ENCODE assay signal across 22 mouse cellular contexts in genomic region chr15:78789721-78790323, GRCm38 (mm10). TPM values are rescaled to one million over a fixed set of nuclear protein-coding genes. Genes with fewer than 3 reads are reported as not detected.
DNase-seq lines count a peak whose midpoint lies in the region; ATAC-seq and TF ChIP-seq lines count a peak whose summit lies in the region.
"Had no signal": no experiment of that assay in that cellular context is flagged by ENCODE, and none has a peak within 500 bp of the region (broad histone marks: within the 10 kb centered on the region; RNA-seq: fewer than 3 reads in every experiment).

No protein-coding gene starts in this region.

- H3K27ac ChIP-seq in heart, embryonic 16.5 days (ENCODE audit: low read length): peak overlapping the region; percentile 17; the same call in 1 of the 2 replicates
- no peak overlapping the region for H3K27ac ChIP-seq in heart, embryonic 11.5 days (ENCODE audit: low read depth, low read length)
- peak overlapping the region; percentile 70 for H3K27ac ChIP-seq in kidney, adult 2 months (ENCODE audit: insufficient read depth, low read depth, low read length)
- H3K27ac ChIP-seq in kidney, embryonic 16.5 days (ENCODE audit: low read length): no peak overlapping the region
- H3K27ac ChIP-seq: embryonic facial prominence, embryonic 15.5 days; forebrain, embryonic 12.5 days; hindbrain, embryonic 12.5 days; liver, embryonic 14.5 days had no signal

- no peaks in the 10 kb centered on the region for H3K27me3 ChIP-seq in heart, embryonic 16.5 days (ENCODE audit: control insufficient read depth, insufficient read depth, low read length)
- no peaks in the 10 kb centered on the region for H3K27me3 ChIP-seq in heart, embryonic 11.5 days (ENCODE audit: control insufficient read depth, insufficient read depth, low read length)
- H3K27me3 ChIP-seq in kidney, adult 2 months (replicated peaks; ENCODE audit: control insufficient read depth, insufficient read depth, low read length): no peaks in the 10 kb centered on the region
- H3K27me3 ChIP-seq in kidney, embryonic 16.5 days (ENCODE audit: insufficient read depth, low read length): 0 out of 2 replicates have a peak, but pooled peaks cover 5% of the 10 kb centered on the region
- H3K27me3 ChIP-seq in megakaryocyte, embryonic 14.5 days (replicated peaks): peaks cover 71% of the 10 kb centered on the region
- H3K27me3 ChIP-seq: embryonic facial prominence, embryonic 15.5 days; forebrain, embryonic 12.5 days had no signal

- H3K9ac ChIP-seq in heart, embryonic 16.5 days (ENCODE audit: low read length): no peak overlapping the region
- H3K9ac ChIP-seq in heart, embryonic 11.5 days (ENCODE audit: low read depth, low read length): no peak overlapping the region
- H3K9ac ChIP-seq in kidney, embryonic 16.5 days (replicated peaks; ENCODE audit: low read length): no peak overlapping the region
- H3K9ac ChIP-seq: embryonic facial prominence, embryonic 15.5 days; forebrain, embryonic 12.5 days; forebrain, postnatal 0 days; hindbrain, embryonic 12.5 days; liver, embryonic 14.5 days had no signal

- H3K36me3 ChIP-seq in heart, embryonic 16.5 days (ENCODE audit: control insufficient read depth, insufficient read depth): no peaks in the 10 kb centered on the region
- no peaks in the 10 kb centered on the region; the same call in 1 of the 2 replicates for H3K36me3 ChIP-seq in heart, embryonic 11.5 days (ENCODE audit: control insufficient read depth, insufficient read depth, low read length)
- no peaks in the 10 kb centered on the region; the same call in 1 of the 2 replicates for H3K36me3 ChIP-seq in kidney, adult 2 months (ENCODE audit: control insufficient read depth, insufficient read depth, low read length)
- H3K36me3 ChIP-seq in kidney, embryonic 16.5 days (ENCODE audit: insufficient read depth, low read length): peaks cover 7% of the 10 kb centered on the region; the same call in 1 of the 2 replicates
- H3K36me3 ChIP-seq in megakaryocyte, embryonic 14.5 days (replicated peaks; ENCODE audit: low read length): no peaks in the 10 kb centered on the region
- H3K36me3 ChIP-seq: embryonic facial prominence, embryonic 10.5 days; embryonic facial prominence, embryonic 15.5 days; forebrain, embryonic 12.5 days; G1E; hindbrain, embryonic 12.5 days had no signal

- DNase-seq in heart, adult 11 months: peak; percentile 94
- DNase-seq in heart, postnatal 36 days: no peak
- DNase-seq in kidney, adult 2 months: peak; percentile 66
- DNase-seq: adrenal gland, adult 8-10 months; cerebellum, adult 8-10 months; cerebellum, postnatal 25 days; forebrain, postnatal 0 days; midbrain, embryonic 14.5 days; thymus, adult 2 months; thymus, postnatal 36 days had no signal

- no peak for ATAC-seq in heart, embryonic 16.5 days (replicated peaks; ENCODE audit: extremely low read depth, insufficient read depth, low FRiP score)
- no peak for ATAC-seq in heart, embryonic 11.5 days (replicated peaks; ENCODE audit: insufficient number of reproducible peaks, low FRiP score, low TSS enrichment)
- no peak for ATAC-seq in kidney, embryonic 16.5 days (ENCODE audit: low FRiP score, low TSS enrichment)
- no peak for ATAC-seq in megakaryocyte, adult 5-6 weeks (ENCODE audit: poor library complexity, severe bottlenecking)
- ATAC-seq: forebrain, postnatal 0 days had no signal

- no peak for TF ChIP-seq CTCF in kidney, adult 2 months (conservative IDR thresholded peaks at IDR 0.05; ENCODE audit: insufficient read depth, insufficient read length, low read depth, low read length)

- 80% methylated on average over 13 of the region's 13 CpGs for WGBS in heart, embryonic 16.5 days
- WGBS in heart, embryonic 11.5 days (ENCODE audit: insufficient replicate concordance): 79% methylated on average over 13 of the region's 13 CpGs
- WGBS in kidney, adult 2 months: 82% methylated on average over 13 of the region's 13 CpGs
- WGBS in kidney, embryonic 16.5 days: 80% methylated on average over 13 of the region's 13 CpGs

- no peak for TF ChIP-seq POLR2A in kidney, adult 2 months (IDR thresholded peaks at IDR 0.05; ENCODE audit: low read depth, low read length)

- H3K4me2 ChIP-seq in heart, embryonic 16.5 days (ENCODE audit: low read depth, low read length): no peak overlapping the region
- H3K4me2 ChIP-seq in heart, embryonic 11.5 days: no peak overlapping the region
- no peak overlapping the region for H3K4me2 ChIP-seq in kidney, embryonic 16.5 days (replicated peaks; ENCODE audit: low read depth, low read length)
- H3K4me2 ChIP-seq: embryonic facial prominence, embryonic 15.5 days; forebrain, embryonic 12.5 days; hindbrain, embryonic 12.5 days had no signal

- intact Hi-C loops in heart, postnatal 36 days (cut with DNase I): no loop called here

- no peak overlapping the region for H3K4me3 ChIP-seq in heart, embryonic 16.5 days (ENCODE audit: low read length)
- H3K4me3 ChIP-seq in heart, embryonic 11.5 days (ENCODE audit: low read depth, low read length): no peak overlapping the region
- no peak overlapping the region for H3K4me3 ChIP-seq in kidney, adult 2 months (ENCODE audit: insufficient read depth, low read depth, low read length)
- no peak overlapping the region for H3K4me3 ChIP-seq in kidney, embryonic 16.5 days (ENCODE audit: low read length)
- H3K4me3 ChIP-seq in megakaryocyte, embryonic 14.5 days (replicated peaks): peak overlapping the region; percentile 26
- H3K4me3 ChIP-seq: embryonic facial prominence, embryonic 10.5 days; embryonic facial prominence, embryonic 15.5 days; forebrain, embryonic 12.5 days; hindbrain, embryonic 12.5 days had no signal

- H3K9me3 ChIP-seq in heart, embryonic 16.5 days (replicated peaks; ENCODE audit: control insufficient read depth, low read length): no peaks in the 10 kb centered on the region
- no peaks in the 10 kb centered on the region for H3K9me3 ChIP-seq in heart, embryonic 11.5 days (replicated peaks; ENCODE audit: control insufficient read depth, low read length)
- no peaks in the 10 kb centered on the region for H3K9me3 ChIP-seq in kidney, embryonic 16.5 days (ENCODE audit: low read length)
- no peaks in the 10 kb centered on the region for H3K9me3 ChIP-seq in megakaryocyte, embryonic 14.5 days
- H3K9me3 ChIP-seq: embryonic facial prominence, embryonic 10.5 days; embryonic facial prominence, embryonic 15.5 days; forebrain, embryonic 12.5 days; G1E; hindbrain, embryonic 12.5 days had no signal

- peaks cover 17% of the 10 kb centered on the region for H3K4me1 ChIP-seq in heart, embryonic 16.5 days (ENCODE audit: control insufficient read depth, insufficient read depth, low read length)
- peaks cover 18% of the 10 kb centered on the region; the same call in 1 of the 2 replicates for H3K4me1 ChIP-seq in heart, embryonic 11.5 days (ENCODE audit: control insufficient read depth, insufficient read depth, low read length)
- H3K4me1 ChIP-seq in kidney, adult 2 months (ENCODE audit: control insufficient read depth, insufficient read depth, low read length): peaks cover 35% of the 10 kb centered on the region
- H3K4me1 ChIP-seq in kidney, embryonic 16.5 days (ENCODE audit: insufficient read depth, low read length): peaks cover 17% of the 10 kb centered on the region
- peaks cover 65% of the 10 kb centered on the region for H3K4me1 ChIP-seq in megakaryocyte, embryonic 14.5 days

RNA-seq across cellular contexts. Expression of gene Card10, which starts 13.0 kb away (rescaled TPM):
- 10 to 100 TPM; 15.4 to 19.0 TPM for total RNA-seq in heart, postnatal 36 days (2021)
- 6.3 and 7.4 TPM in 2 replicates for polyA plus RNA-seq in heart, embryonic 16.5 days (2015; fragmentation: Nextera tagmentation; extraction: Ambion mirVana)
- polyA plus RNA-seq in heart, embryonic 11.5 days (2014; fragmentation: Nextera tagmentation; extraction: Ambion mirVana): 3.7 and 4.2 TPM in 2 replicates
- polyA plus RNA-seq in kidney, adult 2 months (2012; rRNA removed): 80.4 and 93.7 TPM in 2 replicates
- 9.9 and 10.6 TPM in 2 replicates for polyA plus RNA-seq in kidney, embryonic 16.5 days (2015; fragmentation: Nextera tagmentation; extraction: Ambion mirVana)
- 1.5 and 2.1 TPM in 2 replicates for polyA plus RNA-seq in megakaryocyte, embryonic 14.5 days (2012; ENCODE audit: insufficient read depth, low replicate concordance)
- 2.3 and 2.7 TPM in 2 replicates for total RNA-seq in megakaryocyte, adult 5-6 weeks (2015)
- 0.92 and 1.1 TPM in 2 replicates for total RNA-seq in megakaryocyte, adult 5-6 weeks (2017)
- total RNA-seq: G1E; granulocyte monocyte progenitor cell, adult 5-6 weeks had no signal
- polyA plus RNA-seq: G1E had no signal

RNA-seq across cellular contexts. Expression of gene Mfng, which starts 16.5 kb away (rescaled TPM):
- 10 to 100 TPM; 11.2 to 11.8 TPM for total RNA-seq in heart, postnatal 36 days (2021)
- 19.6 and 19.8 TPM in 2 replicates for polyA plus RNA-seq in heart, embryonic 16.5 days (2015; fragmentation: Nextera tagmentation; extraction: Ambion mirVana)
- polyA plus RNA-seq in heart, embryonic 11.5 days (2014; fragmentation: Nextera tagmentation; extraction: Ambion mirVana): 3.0 and 3.7 TPM in 2 replicates
- polyA plus RNA-seq in kidney, adult 2 months (2012; rRNA removed): 15.7 and 16.6 TPM in 2 replicates
- 28.7 and 31.7 TPM in 2 replicates for polyA plus RNA-seq in kidney, embryonic 16.5 days (2015; fragmentation: Nextera tagmentation; extraction: Ambion mirVana)
- 36.6 and 48.4 TPM in 2 replicates for polyA plus RNA-seq in megakaryocyte, embryonic 14.5 days (2012; ENCODE audit: insufficient read depth, low replicate concordance)
- 8.8 and 9.8 TPM in 2 replicates for total RNA-seq in megakaryocyte, adult 5-6 weeks (2015)
- 5.7 and 5.8 TPM in 2 replicates for total RNA-seq in megakaryocyte, adult 5-6 weeks (2017)
- total RNA-seq: G1E had no signal
- polyA plus RNA-seq: G1E had no signal

RNA-seq across cellular contexts. Expression of gene Cdc42ep1, which starts 52.6 kb away (rescaled TPM):
- 10 to 100 TPM; 37.6 to 47.6 TPM for total RNA-seq in heart, postnatal 36 days (2021)
- polyA plus RNA-seq in heart, embryonic 16.5 days (2015; fragmentation: Nextera tagmentation; extraction: Ambion mirVana): 29.4 and 38.7 TPM in 2 replicates
- polyA plus RNA-seq in heart, embryonic 11.5 days (2014; fragmentation: Nextera tagmentation; extraction: Ambion mirVana): 24.1 and 29.7 TPM in 2 replicates
- 59.2 and 66.7 TPM in 2 replicates for polyA plus RNA-seq in kidney, adult 2 months (2012; rRNA removed)
- 58.5 and 59.7 TPM in 2 replicates for polyA plus RNA-seq in kidney, embryonic 16.5 days (2015; fragmentation: Nextera tagmentation; extraction: Ambion mirVana)
- polyA plus RNA-seq in megakaryocyte, embryonic 14.5 days (2012; ENCODE audit: insufficient read depth, low replicate concordance): 1.2 and 3.7 TPM in 2 replicates
- total RNA-seq in megakaryocyte, adult 5-6 weeks (2015): not detected in 2 replicates
- 0.26 TPM in 1 of 2 replicates, not detected in the other for total RNA-seq in megakaryocyte, adult 5-6 weeks (2017)
- total RNA-seq: granulocyte monocyte progenitor cell, adult 5-6 weeks had no signal
- polyA plus RNA-seq: G1E had no signal

Comparison
In these comparisons a context has a peak if more than half of its experiments do, and no peak if none do; other contexts are left out.
1. DNase-seq: peak in heart, adult 11 months (single experiment) and kidney, adult 2 months (single experiment); none in heart, postnatal 36 days (0 of 2).
2. H3K27ac ChIP-seq: peak in heart, embryonic 16.5 days (single experiment) and kidney, adult 2 months (single experiment); none in heart, embryonic 11.5 days (single experiment) and kidney, embryonic 16.5 days (single experiment).